Mouse (Mus musculus) urinary bladder, postnatal 10 days (tissue): ENCODE results near the gene Cdkl4.

ENCODE experiments used
- DNase-seq: peaks from one replicate; pipeline ENCODE4 v3.0.0; 2022; ENCODE audit warnings: low spot score

Gene Cdkl4

DNA sequence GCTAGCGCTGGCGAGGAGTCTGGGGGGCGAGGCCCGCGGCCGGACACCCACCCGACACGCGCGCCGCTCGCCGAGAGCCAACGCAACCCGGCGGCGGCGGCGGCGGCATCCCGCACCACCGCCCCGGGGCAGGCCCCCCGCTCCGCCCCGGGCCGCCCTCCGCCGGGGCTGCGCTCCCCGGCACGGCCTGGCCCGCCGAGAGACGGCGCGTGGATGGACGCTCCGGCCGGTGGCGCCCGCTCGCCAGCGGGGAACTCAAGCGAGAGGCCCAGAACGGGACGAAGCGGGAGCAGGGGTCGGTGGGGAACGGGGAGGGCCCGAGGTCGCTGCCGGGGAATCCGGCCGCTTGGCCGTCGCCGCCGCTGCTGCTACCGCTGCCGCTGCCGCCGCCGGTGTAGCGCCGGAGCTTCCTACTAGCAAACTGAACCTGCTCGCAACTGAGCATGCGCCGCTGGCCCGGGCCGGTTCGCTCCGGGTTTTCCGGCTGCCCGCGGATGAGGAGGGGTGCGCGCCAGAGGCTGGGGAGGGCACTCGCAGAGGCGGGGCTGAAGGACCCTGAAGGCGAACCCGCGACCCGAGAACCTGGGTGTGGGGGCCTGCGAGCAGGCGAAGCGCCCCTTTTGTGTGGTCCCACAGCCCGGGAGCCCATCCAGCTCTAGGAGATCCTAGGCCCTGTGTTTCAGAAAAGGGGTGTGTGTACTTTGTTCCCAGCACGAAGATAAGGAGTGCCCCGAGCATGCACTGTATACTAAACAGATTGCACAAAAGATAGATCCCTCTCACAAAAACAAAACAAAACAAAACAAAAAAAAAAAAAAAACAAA lies 97.4 kb downstream of the Cdkl4 start, which contains the start of gene Sos1:
Gene Sos1 (minus strand): TSS at position 423 of the 824 bp plus-strand sequence.
- DNase-seq = peak; percentile 88

DNA sequence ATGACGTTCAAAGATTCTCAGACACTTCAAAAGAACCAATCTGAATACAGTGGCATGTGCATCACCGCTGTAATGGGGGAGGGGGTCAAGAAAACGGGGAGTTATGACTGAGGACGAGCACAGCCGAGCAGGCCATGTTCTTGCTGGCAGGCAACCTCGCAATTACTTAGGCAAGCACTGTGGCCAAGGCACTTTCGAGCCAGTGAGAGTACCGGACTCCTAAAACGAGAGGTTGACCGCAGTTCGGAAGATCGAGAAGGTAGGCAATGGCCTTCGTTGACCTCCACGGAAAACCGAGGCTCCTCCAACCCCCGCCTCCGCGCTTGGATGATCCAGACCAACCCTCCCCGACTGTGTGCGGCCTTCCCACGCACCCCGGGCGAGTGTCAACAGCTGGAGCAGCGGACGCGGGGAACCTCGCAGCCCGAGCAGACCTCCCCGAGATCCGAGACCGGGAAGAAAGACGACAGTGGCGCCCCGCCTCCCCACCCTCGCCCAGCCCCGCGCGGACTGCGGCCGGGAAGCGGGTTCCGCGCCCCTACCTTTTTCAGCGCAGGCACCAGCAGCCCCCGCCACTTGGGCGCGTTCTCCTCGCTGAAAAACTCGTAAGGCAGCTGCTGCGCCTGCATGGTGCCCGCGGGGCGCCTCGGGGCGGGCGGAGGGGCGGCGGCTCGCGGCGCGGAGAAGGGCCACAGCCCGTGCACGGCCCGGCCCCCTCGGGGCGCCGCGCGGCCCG lies 98.2 kb downstream of the Cdkl4 start:
- DNase-seq = peak; percentile 18

DNA sequence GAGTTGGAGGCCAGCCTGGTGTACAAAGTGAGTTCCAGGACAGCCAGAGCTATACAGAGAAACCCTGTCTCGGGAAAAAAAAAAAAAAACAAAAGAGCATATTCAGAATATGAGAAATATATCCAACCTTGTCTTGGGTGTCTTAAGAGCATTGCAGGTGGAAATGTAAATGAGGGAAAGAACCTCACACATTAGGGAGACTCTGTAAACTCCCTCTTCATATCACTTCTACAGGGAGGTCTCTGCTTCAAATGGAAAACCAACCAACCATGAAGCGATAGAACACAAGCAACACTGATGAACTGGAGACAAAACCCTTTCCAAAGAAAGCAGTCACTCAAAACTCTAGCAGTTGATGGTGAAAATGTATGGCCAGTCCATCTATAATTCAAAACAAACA lies 99.9 kb downstream of the Cdkl4 start:
- DNase-seq = no peak

DNA sequence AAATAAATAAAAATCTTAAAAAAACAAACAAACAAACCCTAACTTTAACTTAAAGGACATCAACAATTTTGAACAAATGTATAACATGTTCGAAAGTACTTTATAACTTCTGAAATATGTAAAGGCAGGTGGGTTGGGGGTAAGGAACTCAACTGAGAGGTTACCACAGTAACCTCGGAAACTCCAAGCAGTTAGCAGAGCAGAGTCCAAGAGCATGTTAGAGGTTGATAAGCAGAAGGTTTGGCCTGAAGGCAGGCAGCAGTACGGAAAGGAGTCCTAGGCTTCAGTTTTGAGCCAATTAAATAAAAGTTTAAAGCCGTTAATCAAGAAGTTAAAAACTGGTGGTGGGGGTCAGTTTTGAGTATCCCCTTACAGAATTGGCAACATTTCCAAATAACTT lies 101.1 kb downstream of the Cdkl4 start:
- no peak for DNase-seq
